Mouse (Mus musculus): ENCODE measurements around the gene Spred2.

DNA sequence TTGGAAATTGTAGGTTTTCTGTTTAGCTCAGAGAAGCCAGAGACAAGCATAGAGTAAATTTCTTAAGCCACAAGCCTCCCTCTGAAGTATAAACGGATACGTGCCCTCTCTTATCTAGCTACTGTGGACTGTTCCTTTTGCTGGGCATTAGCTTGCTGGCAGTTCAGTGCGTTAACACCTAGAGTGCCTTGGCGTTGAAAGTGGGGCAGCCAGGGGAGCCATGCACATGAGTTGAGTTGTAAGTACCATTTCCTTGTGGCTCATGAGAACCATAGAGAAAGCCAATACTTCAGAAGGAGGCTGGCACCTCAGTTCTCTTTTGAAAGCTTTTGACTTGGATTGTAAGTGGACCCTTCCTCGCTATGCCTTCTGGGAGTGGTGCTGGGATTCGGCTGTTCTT is 58.6 kb downstream of the Spred2 start:
- no peak for TF ChIP-seq TAL1 (conservative IDR thresholded peaks at IDR 0.05; ENCODE audit: low read depth, low read length)
- no peak for TF ChIP-seq CTCF (IDR thresholded peaks at IDR 0.05; ENCODE audit: low read depth, low read length)
- no peak for TF ChIP-seq GATA2 (IDR thresholded peaks at IDR 0.05; ENCODE audit: borderline replicate concordance, low read depth, low read length)

Measured in G1E (cell line).